Mouse (Mus musculus) stomach, postnatal 0 days (tissue): ENCODE results near the gene Rpusd3.

Source experiments
- CTCF ChIP-seq: IDR thresholded peaks from 2 replicates; pipeline ENCODE4 v1.5.1; 2016; ENCODE audit warnings: antibody characterized with exemption, low read depth, mild to moderate bottlenecking, moderate library complexity
- EP300 ChIP-seq: optimal IDR thresholded peaks from 2 replicates; pipeline ENCODE3; 2016; ENCODE audit warnings: antibody characterized with exemption

DNA sequence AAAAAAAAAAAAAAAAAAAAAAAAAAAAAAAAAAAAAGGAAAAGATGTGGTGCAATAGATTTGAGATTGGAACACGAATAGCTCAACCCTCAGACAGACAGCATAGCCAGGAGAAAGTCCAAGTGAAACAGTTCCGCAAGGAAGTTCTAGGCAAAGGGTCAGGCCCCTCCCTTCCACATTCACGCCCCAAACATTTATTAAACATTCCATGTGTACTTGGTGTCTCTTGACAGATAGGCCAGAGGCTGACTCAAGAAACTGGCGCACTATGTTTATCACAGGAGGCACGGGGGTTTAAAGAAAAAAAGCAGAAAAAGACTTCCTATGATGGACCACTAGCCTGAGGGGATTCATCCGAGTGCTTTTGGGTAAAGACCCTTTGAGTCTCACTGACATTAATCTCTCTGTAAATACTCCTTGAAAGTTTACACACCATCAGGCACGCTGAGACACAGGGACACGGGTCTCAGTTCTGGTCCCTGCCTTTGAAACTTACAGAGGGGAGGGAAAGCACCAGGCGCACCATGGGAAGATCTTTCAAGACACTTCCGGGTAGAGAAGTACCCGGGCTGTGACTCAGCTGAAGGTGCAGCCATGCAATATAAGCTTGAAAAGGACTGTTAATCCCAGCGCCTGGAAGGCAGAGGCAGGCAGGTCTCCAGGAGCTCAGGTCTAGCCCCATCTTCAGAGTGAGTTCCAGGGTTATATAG lies 19.7 kb upstream of the Rpusd3 start:
- TF ChIP-seq EP300 (no peak), CTCF (no peak)
